Mouse (Mus musculus) intestine, embryonic 14.5 days (tissue): ENCODE results near the gene Npc2. TPM values are rescaled to one million over a fixed set of nuclear protein-coding genes. Genes with fewer than 3 reads are reported as not detected.

ENCODE experiments used
- ATAC-seq: fragments of 200-750 bp; cut with Nextera tagmentation; replicated peaks from 2 replicates; pipeline ENCODE4 v1.8.0; 2017; ENCODE audit warnings: low read depth, moderate number of reproducible peaks, moderate TSS enrichment, moderate library complexity; ENCODE audit not compliant: low FRiP score, low TSS enrichment
- DNase-seq: peaks from one replicate; pipeline ENCODE4 v3.0.0-alpha.2; 2018; ENCODE audit warnings: low spot score
- H3K27ac ChIP-seq: fragments of 300-500 bp; sonication (generic); 2 replicates; pipeline ENCODE4 v1.5.1; 2014; ENCODE audit warnings: low read depth, mild to moderate bottlenecking, control low read depth
- H3K27me3 ChIP-seq: fragments of 300-500 bp; sonication (generic); replicated peaks from 2 replicates; pipeline ENCODE4 v1.6.1; 2014; ENCODE audit warnings: low read length, control low read depth; ENCODE audit not compliant: control insufficient read depth, insufficient read depth
- H3K36me3 ChIP-seq: fragments of 300-500 bp; sonication (generic); 2 replicates; pipeline ENCODE4 v1.6.1; 2014; ENCODE audit warnings: low read length, control low read depth; ENCODE audit not compliant: control insufficient read depth, insufficient read depth
- H3K4me1 ChIP-seq: fragments of 300-500 bp; sonication (generic); replicated peaks from 2 replicates; pipeline ENCODE4 v1.6.1; 2014; ENCODE audit warnings: low read length, control low read depth, mixed read lengths; ENCODE audit not compliant: control insufficient read depth, insufficient read depth
- H3K4me2 ChIP-seq: fragments of 300-500 bp; sonication (generic); 2 replicates; pipeline ENCODE4 v1.6.1; 2014; ENCODE audit warnings: low read length
- H3K4me3 ChIP-seq: fragments of 300-500 bp; sonication (generic); 2 replicates; pipeline ENCODE4 v1.5.1; 2014; ENCODE audit warnings: low read depth, low read length, control low read depth, mixed read lengths
- H3K9ac ChIP-seq: fragments of 300-500 bp; sonication (generic); 2 replicates; pipeline ENCODE4 v1.6.1; 2014; ENCODE audit warnings: mild to moderate bottlenecking, low read length
- H3K9me3 ChIP-seq: fragments of 300-500 bp; sonication (generic); 2 replicates; pipeline ENCODE4 v1.6.1; 2016; ENCODE audit warnings: low read length, control low read depth; ENCODE audit not compliant: control insufficient read depth
- WGBS: fragments of 180-500 bp; shearing (Covaris S2); extraction: QIAGEN DNeasy Blood & Tissue Kit; methylation state at CpG from one replicate; pipeline ENCODE4 v1.1.7; 2014; 5-methylcytosine and 5-hydroxymethylcytosine counted together
- polyA plus RNA-seq: library from polyadenylated mRNA; unstranded; fragments of >200 nt; fragmentation: Nextera tagmentation; extraction: Ambion mirVana; gene quantifications from 2 replicates; pipeline ENCODE4 v1.2.1, GENCODE M21; 2014

Gene Npc2
- polyA plus RNA-seq, 1 experiment from 2014 or later = 61.0 TPM

- 89% methylated on average over 8 of the region's 8 CpGs for WGBS
- Histone ChIP-seq H3K4me2 (no peak overlapping the region), H3K9ac (no peak overlapping the region), H3K4me3 (no peak overlapping the region), H3K27me3 (no peaks in the 10 kb centered on the region), H3K27ac (no peak overlapping the region), H3K4me1 (0 out of 2 replicates have a peak, but pooled peaks cover 5% of the 10 kb centered on the region), H3K9me3 (no peaks in the 10 kb centered on the region), H3K36me3 (no peaks in the 10 kb centered on the region)
- no peak for DNase-seq
- no peak for ATAC-seq
Measured at GRCm38 (mm10) chr12:84794647-84795046, 21.7 kb upstream of the Npc2 start.

- H3K27me3 ChIP-seq = no peaks in the 10 kb centered on the region
- no peak overlapping the region for H3K4me3 ChIP-seq
- 0 out of 2 replicates have a peak, but pooled peaks cover 5% of the 10 kb centered on the region for H3K4me1 ChIP-seq
- H3K4me2 ChIP-seq = no peak overlapping the region
- H3K36me3 ChIP-seq = no peaks in the 10 kb centered on the region
- H3K27ac ChIP-seq = no peak overlapping the region
- 81% methylated on average over 4 of the region's 4 CpGs for WGBS
- no peaks in the 10 kb centered on the region for H3K9me3 ChIP-seq
- ATAC-seq (no peak), DNase-seq (no peak)
- no peak overlapping the region for H3K9ac ChIP-seq
Measured at GRCm38 (mm10) chr12:84792629-84793028, 19.7 kb upstream of the Npc2 start.

GRCm38 (mm10) chr12:84790853-84791252, 17.9 kb upstream of the Npc2 start:
- H3K36me3 ChIP-seq = no peaks in the 10 kb centered on the region
- no peaks in the 10 kb centered on the region for H3K27me3 ChIP-seq
- H3K4me2 ChIP-seq = no peak overlapping the region
- 0 out of 2 replicates have a peak, but pooled peaks cover 5% of the 10 kb centered on the region for H3K4me1 ChIP-seq
- no peak overlapping the region for H3K4me3 ChIP-seq
- H3K9me3 ChIP-seq = no peaks in the 10 kb centered on the region
- whole genome bisulfite sequencing = 39% methylated on average over 10 of the region's 10 CpGs
- DNase-seq (no peak), ATAC-seq (no peak)
- no peak overlapping the region for H3K27ac ChIP-seq
- 0 out of 2 replicates have a peak overlapping the region, but pooled peaks have one; percentile 16 for H3K9ac ChIP-seq

GRCm38 (mm10) chr12:84786091-84786490, 13.1 kb upstream of the Npc2 start:
- Histone ChIP-seq H3K27me3 (no peaks in the 10 kb centered on the region), H3K9me3 (no peaks in the 10 kb centered on the region), H3K4me2 (no peak overlapping the region), H3K36me3 (no peaks in the 10 kb centered on the region), H3K4me1 (peaks cover 18% of the 10 kb centered on the region), H3K9ac (no peak overlapping the region), H3K27ac (no peak overlapping the region), H3K4me3 (no peak overlapping the region)
- no peak for DNase-seq
- 81% methylated on average over 5 of the region's 5 CpGs for WGBS
- ATAC-seq = no peak

- H3K27ac ChIP-seq = peak overlapping the region; percentile 62; the same call in 1 of the 2 replicates
- peak overlapping the region; percentile 38 for H3K4me2 ChIP-seq
- peak; percentile 88 for ATAC-seq
- H3K27me3 ChIP-seq = no peaks in the 10 kb centered on the region
- peaks cover 15% of the 10 kb centered on the region for H3K4me1 ChIP-seq
- 0 out of 2 replicates have a peak overlapping the region, but pooled peaks have one; percentile 25 for H3K9ac ChIP-seq
- no peaks in the 10 kb centered on the region for H3K36me3 ChIP-seq
- no peaks in the 10 kb centered on the region for H3K9me3 ChIP-seq
- 21% methylated on average over 25 of the region's 25 CpGs for WGBS
- peak; percentile 95 for DNase-seq
- no peak overlapping the region for H3K4me3 ChIP-seq
Measured at GRCm38 (mm10) chr12:84784604-84785381, 11.8 kb upstream of the Npc2 start.

GRCm38 (mm10) chr12:84776229-84776628, 3.3 kb upstream of the Npc2 start:
- H3K9ac ChIP-seq = no peak overlapping the region
- no peaks in the 10 kb centered on the region for H3K27me3 ChIP-seq
- ATAC-seq (no peak), DNase-seq (no peak)
- H3K27ac ChIP-seq = no peak overlapping the region
- H3K36me3 ChIP-seq = peaks cover 11% of the 10 kb centered on the region
- H3K4me1 ChIP-seq = peaks cover 7% of the 10 kb centered on the region; the same call in 1 of the 2 replicates
- H3K9me3 ChIP-seq = no peaks in the 10 kb centered on the region
- no peak overlapping the region for H3K4me3 ChIP-seq
- H3K4me2 ChIP-seq = no peak overlapping the region

- Histone ChIP-seq H3K36me3 (peaks cover 11% of the 10 kb centered on the region), H3K4me2 (peak overlapping the region; percentile 75), H3K27me3 (no peaks in the 10 kb centered on the region), H3K9me3 (no peaks in the 10 kb centered on the region), H3K4me1 (peaks cover 11% of the 10 kb centered on the region; the same call in 1 of the 2 replicates), H3K4me3 (no peak overlapping the region), H3K27ac (no peak overlapping the region), H3K9ac (no peak overlapping the region)
- WGBS = 84% methylated on average over 6 of the region's 6 CpGs
- DNase-seq = no peak
- ATAC-seq = no peak
Measured at GRCm38 (mm10) chr12:84774376-84774775, 1.4 kb upstream of the Npc2 start.

- under 1% methylated on average over 20 of the region's 20 CpGs for WGBS
- H3K4me1 ChIP-seq = peaks cover 11% of the 10 kb centered on the region; the same call in 1 of the 2 replicates
- H3K27me3 ChIP-seq = no peaks in the 10 kb centered on the region
- peak overlapping the region; percentile 75 for H3K4me2 ChIP-seq
- H3K9me3 ChIP-seq = no peaks in the 10 kb centered on the region
- peak overlapping the region; percentile 77 for H3K9ac ChIP-seq
- H3K4me3 ChIP-seq = peak overlapping the region; percentile 88
- peak; percentile 9; the same call in 1 of the 2 replicates for ATAC-seq
- peak overlapping the region; percentile 49 for H3K27ac ChIP-seq
- no peak for DNase-seq
- H3K36me3 ChIP-seq = peaks cover 11% of the 10 kb centered on the region
Measured at GRCm38 (mm10) chr12:84773476-84773875, 524 bp upstream of the Npc2 start.
